Mouse (Mus musculus): Measurements from ENCODE around the gene Chuk. TPM values are rescaled to one million over a fixed set of nuclear protein-coding genes. Genes with fewer than 3 reads are reported as not detected.

Chuk gene
- polyA plus RNA-seq, 1 experiment: 31.3 TPM

DNA sequence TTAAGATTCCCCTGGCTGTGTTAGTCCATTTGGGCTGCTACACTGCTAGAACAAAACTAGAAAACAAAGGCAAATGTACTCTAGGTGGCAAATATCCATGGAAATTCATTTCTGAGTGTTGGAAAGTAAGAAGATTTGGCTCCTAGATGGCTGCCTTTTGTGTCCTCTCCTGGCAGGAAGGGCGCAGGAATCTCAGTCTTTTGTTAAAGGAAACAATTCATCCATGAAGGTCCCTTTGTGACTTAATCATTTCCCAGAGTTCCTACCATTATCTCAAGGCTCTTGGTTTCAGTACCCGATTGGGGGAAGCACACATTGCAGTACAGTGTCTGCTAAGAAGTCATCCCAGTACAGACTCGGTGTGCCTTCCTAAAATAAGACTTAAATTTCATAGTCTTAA is 21.0 kb downstream of the Chuk start:
- Histone ChIP-seq H3K4me3 (replicated peaks; ENCODE audit: control insufficient read depth, low read depth, low read length) (no peak overlapping the region), H3K4me1 (ENCODE audit: control insufficient read depth, insufficient read depth, low read length) (no peaks in the 10 kb centered on the region), H3K27ac (ENCODE audit: control insufficient read depth, insufficient read depth, low read depth, low read length, poor library complexity) (no peak overlapping the region)
- TF ChIP-seq CTCF (IDR thresholded peaks at IDR 0.05; ENCODE audit: control insufficient read depth, insufficient read depth, low read length): no peak
- no peak for TF ChIP-seq POLR2A (IDR thresholded peaks at IDR 0.05; ENCODE audit: borderline replicate concordance, control insufficient read depth, low read depth, low read length)
- 89% methylated on average over 3 of the region's 3 CpGs for WGBS

DNA sequence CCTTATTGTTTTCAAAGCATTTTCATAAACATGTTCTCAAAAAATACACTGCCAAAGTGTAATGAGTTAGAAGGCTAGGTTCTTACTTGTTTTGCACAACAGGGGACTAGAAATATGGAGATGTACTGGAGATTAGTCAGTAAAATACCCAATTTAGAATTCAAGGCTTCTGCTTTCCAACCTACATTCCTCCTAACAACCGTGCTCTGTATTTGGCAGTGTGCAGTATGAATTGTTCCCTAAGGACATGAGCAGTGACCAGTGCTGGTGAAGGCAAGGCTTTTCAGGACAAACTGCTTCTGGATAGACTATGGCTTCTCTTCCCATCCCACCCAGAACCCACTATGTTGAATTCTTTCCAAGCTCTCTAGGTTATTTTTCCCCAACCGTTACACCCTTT is 26.4 kb downstream of the Chuk start:
- Histone ChIP-seq H3K4me1 (ENCODE audit: control insufficient read depth, insufficient read depth, low read length) (no peaks in the 10 kb centered on the region), H3K27ac (ENCODE audit: control insufficient read depth, insufficient read depth, low read depth, low read length, poor library complexity) (no peak overlapping the region), H3K4me3 (replicated peaks; ENCODE audit: control insufficient read depth, low read depth, low read length) (no peak overlapping the region)
- TF ChIP-seq POLR2A (IDR thresholded peaks at IDR 0.05; ENCODE audit: borderline replicate concordance, control insufficient read depth, low read depth, low read length): no peak
- no peak for TF ChIP-seq CTCF (IDR thresholded peaks at IDR 0.05; ENCODE audit: control insufficient read depth, insufficient read depth, low read length)
- 81% methylated on average over 2 of the region's 2 CpGs for WGBS

- no peaks in the 10 kb centered on the region for H3K4me1 ChIP-seq (ENCODE audit: control insufficient read depth, insufficient read depth, low read length)
- TF ChIP-seq POLR2A (IDR thresholded peaks at IDR 0.05; ENCODE audit: borderline replicate concordance, control insufficient read depth, low read depth, low read length) (no peak), CTCF (IDR thresholded peaks at IDR 0.05; ENCODE audit: control insufficient read depth, insufficient read depth, low read length) (no peak)
- 84% methylated on average over 2 of the region's 2 CpGs for WGBS
These were observed 27.3 kb downstream of the Chuk start for GRCm38 (mm10) chr19:44080023-44080422.

DNA sequence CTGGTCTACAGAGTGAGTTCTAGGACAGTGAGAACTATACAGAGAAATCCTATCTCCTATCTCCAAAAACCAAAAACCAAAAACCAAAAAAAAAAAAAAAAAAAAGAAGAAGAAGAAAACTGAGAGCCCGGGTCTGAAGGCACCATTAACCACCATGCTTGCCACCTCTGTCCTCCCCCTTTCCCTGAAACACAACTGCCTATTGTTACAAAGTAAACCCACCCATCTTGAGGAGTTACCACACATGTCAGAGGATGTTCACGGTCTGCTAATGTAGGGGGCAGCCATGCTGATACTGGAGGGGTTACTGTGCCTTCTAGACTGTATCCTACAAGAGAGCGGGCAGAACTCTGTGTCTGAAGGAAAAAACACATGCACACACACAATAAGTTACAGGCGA is 30.3 kb downstream of the Chuk start:
- no peak for TF ChIP-seq CTCF (IDR thresholded peaks at IDR 0.05; ENCODE audit: control insufficient read depth, insufficient read depth, low read length)
- TF ChIP-seq POLR2A (IDR thresholded peaks at IDR 0.05; ENCODE audit: borderline replicate concordance, control insufficient read depth, low read depth, low read length): no peak
- H3K4me3 ChIP-seq (replicated peaks; ENCODE audit: control insufficient read depth, low read depth, low read length): no peak overlapping the region
- no peaks in the 10 kb centered on the region for H3K4me1 ChIP-seq (ENCODE audit: control insufficient read depth, insufficient read depth, low read length)
- WGBS: 75% methylated on average over 4 of the region's 4 CpGs
- H3K27ac ChIP-seq (ENCODE audit: control insufficient read depth, insufficient read depth, low read depth, low read length, poor library complexity): no peak overlapping the region

More at GRCm38 (mm10) chr19:44080023-44080422, 27.3 kb downstream of the Chuk start:
- Histone ChIP-seq H3K27ac (ENCODE audit: control insufficient read depth, insufficient read depth, low read depth, low read length, poor library complexity) (no peak overlapping the region), H3K4me3 (replicated peaks; ENCODE audit: control insufficient read depth, low read depth, low read length) (no peak overlapping the region)

- 92% methylated on average over 9 of the region's 9 CpGs for WGBS
These were observed 30.8 kb downstream of the Chuk start for GRCm38 (mm10) chr19:44076457-44076856.

GRCm38 (mm10) chr19:44074986-44075385 is 32.3 kb downstream of the Chuk start:
- Histone ChIP-seq H3K4me1 (ENCODE audit: control insufficient read depth, insufficient read depth, low read length) (no peaks in the 10 kb centered on the region), H3K4me3 (replicated peaks; ENCODE audit: control insufficient read depth, low read depth, low read length) (no peak overlapping the region), H3K27ac (ENCODE audit: control insufficient read depth, insufficient read depth, low read depth, low read length, poor library complexity) (no peak overlapping the region)
- TF ChIP-seq CTCF (IDR thresholded peaks at IDR 0.05; ENCODE audit: control insufficient read depth, insufficient read depth, low read length): no peak
- TF ChIP-seq POLR2A (IDR thresholded peaks at IDR 0.05; ENCODE audit: borderline replicate concordance, control insufficient read depth, low read depth, low read length): no peak
- WGBS: 81% methylated on average over 11 of the region's 11 CpGs

More at GRCm38 (mm10) chr19:44076457-44076856, 30.8 kb downstream of the Chuk start:
- Histone ChIP-seq H3K4me1 (ENCODE audit: control insufficient read depth, insufficient read depth, low read length) (no peaks in the 10 kb centered on the region), H3K27ac (ENCODE audit: control insufficient read depth, insufficient read depth, low read depth, low read length, poor library complexity) (no peak overlapping the region), H3K4me3 (replicated peaks; ENCODE audit: control insufficient read depth, low read depth, low read length) (no peak overlapping the region)
- no peak for TF ChIP-seq CTCF (IDR thresholded peaks at IDR 0.05; ENCODE audit: control insufficient read depth, insufficient read depth, low read length)
- TF ChIP-seq POLR2A (IDR thresholded peaks at IDR 0.05; ENCODE audit: borderline replicate concordance, control insufficient read depth, low read depth, low read length): no peak

DNA sequence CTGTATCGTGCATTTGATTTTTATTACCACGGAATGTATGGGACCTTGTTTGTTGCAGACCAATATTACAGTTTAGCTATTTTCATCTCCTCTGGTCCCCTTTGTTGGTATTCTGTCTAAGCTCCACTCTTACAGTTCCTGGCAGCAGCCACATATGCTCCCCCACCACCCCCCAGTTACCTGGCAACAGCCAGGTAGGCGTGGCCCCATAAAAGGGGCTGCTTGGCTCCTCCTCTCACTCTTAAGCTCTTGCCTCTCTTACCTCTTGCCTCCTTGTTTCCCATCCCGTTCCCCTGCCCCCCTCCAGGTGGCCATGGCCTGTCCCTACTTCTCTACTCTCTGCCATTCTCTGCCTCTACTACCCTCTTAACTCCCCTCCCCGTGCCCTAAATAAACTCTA is 36.1 kb downstream of the Chuk start:
- no peak overlapping the region for H3K4me3 ChIP-seq (replicated peaks; ENCODE audit: control insufficient read depth, low read depth, low read length)
- no peak for TF ChIP-seq CTCF (IDR thresholded peaks at IDR 0.05; ENCODE audit: control insufficient read depth, insufficient read depth, low read length)
- no peak for TF ChIP-seq POLR2A (IDR thresholded peaks at IDR 0.05; ENCODE audit: borderline replicate concordance, control insufficient read depth, low read depth, low read length)
- H3K27ac ChIP-seq (ENCODE audit: control insufficient read depth, insufficient read depth, low read depth, low read length, poor library complexity): no peak overlapping the region
- 87% methylated on average over 5 of the region's 5 CpGs for WGBS
- peaks cover 1% of the 10 kb centered on the region for H3K4me1 ChIP-seq (ENCODE audit: control insufficient read depth, insufficient read depth, low read length)

GRCm38 (mm10) chr19:44069914-44070232 is 37.4 kb downstream of the Chuk start:
- Histone ChIP-seq H3K4me1 (ENCODE audit: control insufficient read depth, insufficient read depth, low read length) (peaks cover 2% of the 10 kb centered on the region), H3K27ac (ENCODE audit: control insufficient read depth, insufficient read depth, low read depth, low read length, poor library complexity) (peak overlapping the region; percentile 95), H3K4me3 (replicated peaks; ENCODE audit: control insufficient read depth, low read depth, low read length) (peak overlapping the region; percentile 94)
- 7% methylated on average over 4 of the region's 4 CpGs for WGBS
- TF ChIP-seq POLR2A (IDR thresholded peaks at IDR 0.05; ENCODE audit: borderline replicate concordance, control insufficient read depth, low read depth, low read length) (no peak), CTCF (IDR thresholded peaks at IDR 0.05; ENCODE audit: control insufficient read depth, insufficient read depth, low read length) (no peak)

Measured in bone marrow, adult 2 months (tissue).